Mouse (Mus musculus) lung, embryonic 14.5 days (tissue): ENCODE results near the gene Tcaim. TPM values are rescaled to one million over a fixed set of nuclear protein-coding genes. Genes with fewer than 3 reads are reported as not detected.

Experiments used
- ATAC-seq: fragments of 200-750 bp; cut with Nextera tagmentation; 2 replicates; pipeline ENCODE4 v1.8.0; 2017; ENCODE audit warnings: mild to moderate bottlenecking, moderate TSS enrichment, moderate library complexity; ENCODE audit not compliant: insufficient read depth
- DNase-seq: peaks from one replicate; pipeline ENCODE4 v3.0.0-alpha.2; 2015
- H3K27ac ChIP-seq: fragments of 300-500 bp; sonication (generic); 2 replicates; pipeline ENCODE4 v1.5.1; 2014; ENCODE audit warnings: low read depth, mild to moderate bottlenecking, moderate library complexity
- H3K27me3 ChIP-seq: fragments of 300-500 bp; sonication (generic); 2 replicates; pipeline ENCODE4 v1.6.1; 2014; ENCODE audit warnings: low read length, control low read depth; ENCODE audit not compliant: insufficient read depth
- H3K36me3 ChIP-seq: fragments of 300-500 bp; sonication (generic); 2 replicates; pipeline ENCODE4 v1.6.1; 2014; ENCODE audit warnings: control low read depth; ENCODE audit not compliant: insufficient read depth
- H3K4me1 ChIP-seq: fragments of 300-500 bp; sonication (generic); 2 replicates; pipeline ENCODE4 v1.6.1; 2014; ENCODE audit warnings: antibody characterized with exemption, control low read depth; ENCODE audit not compliant: insufficient read depth
- H3K4me2 ChIP-seq: fragments of 300-500 bp; sonication (generic); 2 replicates; pipeline ENCODE4 v1.6.1; 2014; ENCODE audit warnings: mild to moderate bottlenecking
- H3K4me3 ChIP-seq: fragments of 300-500 bp; sonication (generic); 2 replicates; pipeline ENCODE4 v1.5.1; 2014; ENCODE audit warnings: low read depth, low read length
- H3K9ac ChIP-seq: fragments of 300-500 bp; sonication (generic); 2 replicates; pipeline ENCODE4 v1.6.1; 2014
- H3K9me3 ChIP-seq: fragments of 300-500 bp; sonication (generic); 2 replicates; pipeline ENCODE4 v1.6.1; 2016; ENCODE audit warnings: low read depth, low read length, control low read depth
- CTCF ChIP-seq: IDR thresholded peaks from 2 replicates; pipeline ENCODE4 v1.5.1; 2016; ENCODE audit warnings: antibody characterized with exemption, low read depth
- WGBS: fragments of 180-500 bp; shearing (Covaris S2); extraction: QIAGEN DNeasy Blood & Tissue Kit; methylation state at CpG from one replicate; pipeline ENCODE4 v1.1.7; 2014; 5-methylcytosine and 5-hydroxymethylcytosine counted together
- polyA plus RNA-seq: library from polyadenylated mRNA; unstranded; fragments of >200 nt; fragmentation: Nextera tagmentation; extraction: Ambion mirVana; gene quantifications from 2 replicates; pipeline ENCODE4 v1.2.1, GENCODE M21; 2014

Tcaim gene
- 5.7 and 6.6 TPM in 2 replicates for polyA plus RNA-seq

- H3K27ac ChIP-seq: peak within 1 kb of the TSS; percentile 94
- peaks cover 8% of the 10 kb centered on the region; the same call in 1 of the 2 replicates for H3K4me1 ChIP-seq
- peak; percentile 98 for ATAC-seq
- peak within 1 kb of the TSS; percentile 61 for H3K4me3 ChIP-seq
- WGBS: 7% methylated on average over 42 of the region's 42 CpGs
- no peaks in the 10 kb centered on the region for H3K36me3 ChIP-seq
- H3K27me3 ChIP-seq: no peaks in the 10 kb centered on the region
- no peak; the same call in 1 of the 2 replicates for TF ChIP-seq CTCF
- peak within 1 kb of the TSS; percentile 71 for H3K9ac ChIP-seq
- H3K9me3 ChIP-seq: no peaks in the 10 kb centered on the region
- H3K4me2 ChIP-seq: peak within 1 kb of the TSS; percentile 88
- DNase-seq: peak; percentile 93
These were observed at the start of gene Tcaim for GRCm38 (mm10) chr9:122805053-122805844. Tcaim (plus strand) TSS chr9:122805539.

- Histone ChIP-seq H3K36me3 (no peaks in the 10 kb centered on the region), H3K27me3 (no peaks in the 10 kb centered on the region), H3K9me3 (no peaks in the 10 kb centered on the region), H3K4me3 (no peak overlapping the region), H3K4me1 (no peaks in the 10 kb centered on the region), H3K27ac (peak overlapping the region; percentile 73; the same call in 1 of the 2 replicates), H3K9ac (no peak overlapping the region), H3K4me2 (no peak overlapping the region)
- ATAC-seq (peak; percentile 87; the same call in 1 of the 2 replicates), DNase-seq (peak; percentile 58)
- no peak for TF ChIP-seq CTCF
- WGBS: 28% methylated on average over 2 of the region's 2 CpGs
These were observed 47.7 kb upstream of the Tcaim start for GRCm38 (mm10) chr9:122757614-122758013.

GRCm38 (mm10) chr9:122760111-122760510 is 45.2 kb upstream of the Tcaim start:
- no peak overlapping the region for H3K4me3 ChIP-seq
- no peak overlapping the region for H3K27ac ChIP-seq
- no peaks in the 10 kb centered on the region for H3K27me3 ChIP-seq
- H3K4me1 ChIP-seq: no peaks in the 10 kb centered on the region
- no peaks in the 10 kb centered on the region for H3K9me3 ChIP-seq
- no peak overlapping the region for H3K4me2 ChIP-seq
- no peak for ATAC-seq
- TF ChIP-seq CTCF: no peak
- DNase-seq: no peak
- H3K36me3 ChIP-seq: no peaks in the 10 kb centered on the region
- H3K9ac ChIP-seq: no peak overlapping the region

- H3K36me3 ChIP-seq: no peaks in the 10 kb centered on the region
- DNase-seq (no peak), ATAC-seq (no peak)
- TF ChIP-seq CTCF: no peak
- H3K4me2 ChIP-seq: no peak overlapping the region
- H3K4me3 ChIP-seq: no peak overlapping the region
- H3K4me1 ChIP-seq: no peaks in the 10 kb centered on the region
- H3K27ac ChIP-seq: no peak overlapping the region
- WGBS: 68% methylated on average over 5 of the region's 5 CpGs
- H3K9me3 ChIP-seq: no peaks in the 10 kb centered on the region
- no peak overlapping the region for H3K9ac ChIP-seq
- no peaks in the 10 kb centered on the region for H3K27me3 ChIP-seq
These were observed 20.1 kb upstream of the Tcaim start for GRCm38 (mm10) chr9:122785231-122785630.

GRCm38 (mm10) chr9:122786534-122786933 is 18.8 kb upstream of the Tcaim start:
- no peak for TF ChIP-seq CTCF
- WGBS: 85% methylated on average over 1 of the region's 1 CpGs
- Histone ChIP-seq H3K4me1 (no peaks in the 10 kb centered on the region), H3K4me2 (no peak overlapping the region), H3K9me3 (no peaks in the 10 kb centered on the region), H3K9ac (no peak overlapping the region), H3K27ac (no peak overlapping the region), H3K27me3 (no peaks in the 10 kb centered on the region), H3K4me3 (no peak overlapping the region), H3K36me3 (no peaks in the 10 kb centered on the region)
- ATAC-seq: no peak
- DNase-seq: no peak

GRCm38 (mm10) chr9:122805845-122806341 is 554 bp downstream of the Tcaim start:
- WGBS: 10% methylated on average over 10 of the region's 10 CpGs
- H3K4me3 ChIP-seq: peak overlapping the region; percentile 61
- peak overlapping the region; percentile 71 for H3K9ac ChIP-seq
- peak overlapping the region; percentile 94 for H3K27ac ChIP-seq
- peak; percentile 52 for DNase-seq
- H3K9me3 ChIP-seq: no peaks in the 10 kb centered on the region
- TF ChIP-seq CTCF: no peak
- no peak; the same call in 1 of the 2 replicates for ATAC-seq
- H3K4me1 ChIP-seq: peaks cover 8% of the 10 kb centered on the region; the same call in 1 of the 2 replicates
- peak overlapping the region; percentile 88 for H3K4me2 ChIP-seq
- H3K36me3 ChIP-seq: no peaks in the 10 kb centered on the region
- H3K27me3 ChIP-seq: no peaks in the 10 kb centered on the region

- Histone ChIP-seq H3K4me1 (peaks cover 8% of the 10 kb centered on the region; the same call in 1 of the 2 replicates), H3K4me3 (no peak overlapping the region), H3K4me2 (no peak overlapping the region), H3K27ac (0 out of 2 replicates have a peak overlapping the region, but pooled peaks have one; percentile 94), H3K9ac (no peak overlapping the region), H3K9me3 (no peaks in the 10 kb centered on the region), H3K27me3 (no peaks in the 10 kb centered on the region), H3K36me3 (no peaks in the 10 kb centered on the region)
- no peak for DNase-seq
- 93% methylated on average over 2 of the region's 2 CpGs for WGBS
- no peak for TF ChIP-seq CTCF
- ATAC-seq: no peak
These were observed 1.8 kb downstream of the Tcaim start for GRCm38 (mm10) chr9:122807186-122807585.
